Comparison of ENCODE assay signal across 8 mouse cellular contexts in the genomic region with DNA sequence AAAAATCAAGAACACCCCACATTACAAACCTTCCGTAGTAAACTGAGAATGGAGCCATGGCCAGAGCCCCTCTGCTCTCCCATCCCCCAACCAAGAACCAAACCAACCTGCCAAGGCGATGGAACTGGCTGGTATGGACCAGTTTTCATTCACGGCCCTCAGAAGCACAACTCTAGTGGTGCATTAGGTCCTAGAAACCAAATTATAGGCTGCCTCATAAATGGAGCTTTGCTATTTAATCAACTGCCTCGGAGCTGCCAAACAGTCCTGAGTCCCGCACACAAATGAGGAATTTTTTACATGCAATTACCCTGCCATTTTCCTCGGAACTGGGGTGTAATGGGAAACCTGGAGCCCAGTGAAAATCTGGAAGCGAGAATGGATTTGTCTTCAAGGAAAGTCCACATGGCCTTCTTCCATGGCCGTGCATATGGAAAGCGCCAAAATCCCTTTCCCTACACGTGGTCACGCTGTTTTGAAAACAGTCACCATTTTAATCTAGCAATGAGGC. TPM values are rescaled to one million over a fixed set of nuclear protein-coding genes. Genes with fewer than 3 reads are reported as not detected.
DNase-seq lines count a peak whose midpoint lies in the region; ATAC-seq lines count a peak whose summit lies in the region.

No protein-coding gene starts in this region.

- peak overlapping the region; percentile 77 for H3K9ac ChIP-seq in hindbrain, embryonic 13.5 days
- peak overlapping the region; percentile 57; the same call in 1 of the 2 replicates for H3K9ac ChIP-seq in midbrain, embryonic 14.5 days (replicated peaks; ENCODE audit: low read length)

- no peak for ATAC-seq in erythroblast, adult 5-6 weeks (replicated peaks; ENCODE audit: low FRiP score, poor library complexity, severe bottlenecking)
- ATAC-seq in hindbrain, embryonic 13.5 days (ENCODE audit: low FRiP score) = no peak
- ATAC-seq in midbrain, embryonic 14.5 days (ENCODE audit: low FRiP score, low TSS enrichment) = no peak

- H3K27me3 ChIP-seq in erythroblast, embryonic 14.5 days (ENCODE audit: control insufficient read depth) = no peaks in the 10 kb centered on the region
- no peaks in the 10 kb centered on the region for H3K27me3 ChIP-seq in hindbrain, embryonic 13.5 days
- H3K27me3 ChIP-seq in midbrain, embryonic 14.5 days (ENCODE audit: control insufficient read depth, insufficient read depth, low read length) = no peaks in the 10 kb centered on the region

- H3K27ac ChIP-seq in hindbrain, embryonic 13.5 days = peak overlapping the region; percentile 100
- peak overlapping the region; percentile 100 for H3K27ac ChIP-seq in midbrain, embryonic 14.5 days (replicated peaks; ENCODE audit: low read depth, low read length)

- 3% methylated on average over 11 of the region's 11 CpGs for WGBS in hindbrain, embryonic 13.5 days
- 1% methylated on average over 11 of the region's 11 CpGs for WGBS in midbrain, embryonic 14.5 days

- no peaks in the 10 kb centered on the region for H3K9me3 ChIP-seq in erythroblast, embryonic 14.5 days (ENCODE audit: control insufficient read depth, low read length)
- H3K9me3 ChIP-seq in hindbrain, embryonic 13.5 days = no peaks in the 10 kb centered on the region
- H3K9me3 ChIP-seq in midbrain, embryonic 14.5 days (ENCODE audit: control insufficient read depth, low read length) = no peaks in the 10 kb centered on the region

- peaks cover 46% of the 10 kb centered on the region for H3K4me1 ChIP-seq in erythroblast, embryonic 14.5 days (ENCODE audit: control insufficient read depth)
- peaks cover 25% of the 10 kb centered on the region for H3K4me1 ChIP-seq in hindbrain, embryonic 13.5 days (replicated peaks)
- peaks cover 19% of the 10 kb centered on the region for H3K4me1 ChIP-seq in midbrain, embryonic 14.5 days (ENCODE audit: control insufficient read depth, insufficient read depth, low read length)

- H3K4me3 ChIP-seq in erythroblast, embryonic 14.5 days (replicated peaks) = peak overlapping the region; percentile 84
- H3K4me3 ChIP-seq in hindbrain, embryonic 13.5 days = peak overlapping the region; percentile 62
- peak overlapping the region; percentile 62 for H3K4me3 ChIP-seq in midbrain, embryonic 14.5 days (replicated peaks; ENCODE audit: low read depth, low read length)

- peak; percentile 25 for DNase-seq in thymus, postnatal 25 days
- no peak for DNase-seq in thymus, postnatal 10 days (ENCODE audit: low spot score in 2 of 2)
- DNase-seq in midbrain, embryonic 14.5 days = peak; percentile 60
- no peak for DNase-seq in urinary bladder, postnatal 4 days (ENCODE audit: low spot score in 2 of 2)
- DNase-seq in adrenal gland, postnatal 14 days = no peak

- H3K4me2 ChIP-seq in hindbrain, embryonic 13.5 days = peak overlapping the region; percentile 93
- H3K4me2 ChIP-seq in midbrain, embryonic 14.5 days (ENCODE audit: low read length) = peak overlapping the region; percentile 98

- H3K36me3 ChIP-seq in erythroblast, embryonic 14.5 days (ENCODE audit: control insufficient read depth) = peaks cover 3% of the 10 kb centered on the region; the same call in 1 of the 2 replicates
- no peaks in the 10 kb centered on the region for H3K36me3 ChIP-seq in hindbrain, embryonic 13.5 days
- no peaks in the 10 kb centered on the region for H3K36me3 ChIP-seq in midbrain, embryonic 14.5 days (ENCODE audit: control insufficient read depth, insufficient read depth, low read length)

RNA-seq across cellular contexts. Expression of a gene that starts 0.7 kb away (rescaled TPM):
- polyA plus RNA-seq in erythroblast, embryonic 14.5 days (2012) = 2.3 and 2.6 TPM in 2 replicates
- 31.1 and 41.2 TPM in 2 replicates for total RNA-seq in erythroblast, adult 5-6 weeks (2015; ENCODE audit: low replicate concordance)
- total RNA-seq in erythroblast, adult 5-6 weeks (2017; ENCODE audit: low replicate concordance) = 21.9 and 27.2 TPM in 2 replicates
- polyA plus RNA-seq in hindbrain, embryonic 13.5 days (2015; fragmentation: Nextera tagmentation; extraction: Ambion mirVana) = 35.6 and 37.4 TPM in 2 replicates
- 38.5 and 46.7 TPM in 2 replicates for polyA plus RNA-seq in midbrain, embryonic 14.5 days (2014; fragmentation: Nextera tagmentation; extraction: Ambion mirVana)
- 58.6 and 69.0 TPM in 2 replicates for total RNA-seq in adrenal gland, postnatal 14 days (2021)

Comparison
In these comparisons a context has a peak if more than half of its experiments do, and no peak if none do; other contexts are left out.
1. DNase-seq: peak in thymus, postnatal 25 days (single experiment) and midbrain, embryonic 14.5 days (single experiment); none in thymus, postnatal 10 days (0 of 2), urinary bladder, postnatal 4 days (0 of 2) and adrenal gland, postnatal 14 days (single experiment).
2. RNA of a gene that starts 0.7 kb away (polyA plus RNA-seq): 38.5 to 46.7 TPM in midbrain, embryonic 14.5 days and 35.6 to 37.4 TPM in hindbrain, embryonic 13.5 days; 2.3 to 2.6 TPM in erythroblast, embryonic 14.5 days; every median in the first group is over 10 times any median in the second.
3. Peak in every context shown above with its lines, with median percentiles within 50 percentile points of each other: H3K4me3 ChIP-seq.